Mouse (Mus musculus): ENCODE data around the gene Snrpc. TPM values are rescaled to one million over a fixed set of nuclear protein-coding genes. Genes with fewer than 3 reads are reported as not detected.

Gene Snrpc
- total and polyA plus RNA-seq, 3 experiments = 154 to 194 (median 171) TPM

DNA sequence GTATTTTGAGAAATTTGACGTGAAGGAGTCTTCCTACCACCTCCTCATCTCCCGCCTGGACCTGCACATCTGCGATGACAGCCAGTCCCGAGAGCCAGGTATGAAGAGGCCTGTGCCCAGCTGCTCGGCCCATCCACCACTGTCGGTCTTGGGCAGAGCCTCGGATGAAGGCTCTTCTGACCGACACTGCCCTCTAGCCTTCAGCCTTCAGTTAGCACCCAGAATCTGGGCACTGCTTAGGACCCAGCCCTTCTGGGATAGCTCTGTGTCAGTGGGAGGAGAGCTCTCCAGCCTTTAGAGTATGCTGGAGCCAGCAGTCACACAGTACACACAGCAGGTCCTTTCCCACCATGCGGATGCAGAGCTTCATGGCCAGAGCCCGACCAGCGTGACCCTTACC, 43.6 kb downstream of the Snrpc start:
- Histone ChIP-seq H3K36me3 (replicated peaks in 1 of 2; ENCODE audit: control insufficient read depth in 1 of 2, insufficient read depth in 1 of 2, low read length in 1 of 2) (peaks cover 39 to 92% of the 10 kb centered on the region in 2 experiments), H3K4me3 (replicated peaks in 1 of 3; ENCODE audit: low read depth in 2 of 3, low read length in 2 of 3, poor library complexity in 1 of 3) (no peak overlapping the region), H3K4me2 (ENCODE audit: insufficient read depth, low read depth, poor library complexity, severe bottlenecking) (no peak overlapping the region), H3K9ac (ENCODE audit: insufficient read depth, low read depth) (no peak overlapping the region), H3K4me1 (ENCODE audit: control insufficient read depth in 1 of 2, insufficient read depth in 2 of 2) (no peaks in the 10 kb centered on the region), H3K27me3 (replicated peaks) (no peaks in the 10 kb centered on the region), H3K9me3 (replicated peaks; ENCODE audit: low read length) (no peaks in the 10 kb centered on the region), H3K79me2 (replicated peaks; ENCODE audit: control insufficient read depth, extremely low read depth, insufficient read depth, poor library complexity, severe bottlenecking) (no peaks in the 10 kb centered on the region), H3K27ac (ENCODE audit: insufficient read depth, low read depth) (no peak overlapping the region)
- in situ Hi-C loops (cut with MboI; ENCODE audit: low pct_ligation_motif_present, low pct_unique_long_range_greater_than_20kb, low sequenced_read_pairs) = no loop called here
- dilution Hi-C loops (cut with MboI; ENCODE audit: extremely low pct_ligation_motif_present, extremely low pct_unique_long_range_greater_than_20kb, low sequenced_read_pairs) = no loop called here
- DNase-seq (ENCODE audit: extremely low read depth) = no peak
- TF ChIP-seq TBP (conservative IDR thresholded peaks at IDR 0.05; ENCODE audit: low read depth, low read length) = no peak
- peak; percentile 17; the same call in 1 of the 2 replicates for TF ChIP-seq SMC3 (IDR thresholded peaks at IDR 0.05; ENCODE audit: low read depth, low read length)
- peak; percentile 36 for TF ChIP-seq RAD21 (IDR thresholded peaks at IDR 0.05; ENCODE audit: low read depth, low read length)
- TF ChIP-seq CTCF (conservative IDR thresholded peaks at IDR 0.05 in 1 of 2, IDR thresholded peaks at IDR 0.05 in 1 of 2; ENCODE audit: low read depth in 2 of 2, low read length in 2 of 2) = peak in 1 of 2 experiments; percentile 38; a peak in 2 of 4 replicates

DNA sequence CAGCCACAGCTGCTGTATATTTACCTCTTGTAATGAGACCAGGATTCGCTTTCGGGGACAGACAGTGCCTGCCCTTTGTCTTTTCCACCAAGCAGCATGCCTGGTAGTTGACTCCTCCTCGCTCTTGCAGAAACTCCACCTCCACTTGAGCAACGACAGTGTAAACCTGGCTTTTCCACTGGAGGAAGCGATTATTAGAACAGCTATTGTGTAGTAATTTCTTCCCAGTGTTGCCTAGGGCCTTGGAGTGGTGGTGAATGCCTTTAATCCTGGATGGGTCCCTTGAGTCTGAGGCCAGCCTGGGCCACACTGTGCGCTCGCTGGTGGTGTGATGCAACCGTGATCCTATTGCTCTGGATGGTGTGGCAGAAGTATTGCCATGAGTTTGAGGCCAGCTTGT, 45.2 kb downstream of the Snrpc start:
- Histone ChIP-seq H3K9ac (ENCODE audit: insufficient read depth, low read depth) (no peak overlapping the region), H3K4me3 (replicated peaks in 1 of 3; ENCODE audit: low read depth in 2 of 3, low read length in 2 of 3, poor library complexity in 1 of 3) (no peak overlapping the region), H3K4me2 (ENCODE audit: insufficient read depth, low read depth, poor library complexity, severe bottlenecking) (no peak overlapping the region), H3K27ac (ENCODE audit: insufficient read depth, low read depth) (no peak overlapping the region), H3K9me3 (replicated peaks; ENCODE audit: low read length) (no peaks in the 10 kb centered on the region), H3K4me1 (ENCODE audit: control insufficient read depth in 1 of 2, insufficient read depth in 2 of 2) (no peaks in the 10 kb centered on the region), H3K36me3 (replicated peaks in 1 of 2; ENCODE audit: control insufficient read depth in 1 of 2, insufficient read depth in 1 of 2, low read length in 1 of 2) (peaks cover 52 to 92% of the 10 kb centered on the region in 2 experiments), H3K27me3 (replicated peaks) (no peaks in the 10 kb centered on the region), H3K79me2 (replicated peaks; ENCODE audit: control insufficient read depth, extremely low read depth, insufficient read depth, poor library complexity, severe bottlenecking) (no peaks in the 10 kb centered on the region)
- dilution Hi-C loops (cut with MboI; ENCODE audit: extremely low pct_ligation_motif_present, extremely low pct_unique_long_range_greater_than_20kb, low sequenced_read_pairs) (no loop called here), in situ Hi-C loops (cut with MboI; ENCODE audit: low pct_ligation_motif_present, low pct_unique_long_range_greater_than_20kb, low sequenced_read_pairs) (no loop called here)
- TF ChIP-seq MAFK (IDR thresholded peaks at IDR 0.05; ENCODE audit: insufficient replicate concordance, low read length) (no peak), TBP (conservative IDR thresholded peaks at IDR 0.05; ENCODE audit: low read depth, low read length) (no peak), ZMIZ1 (IDR thresholded peaks at IDR 0.05; ENCODE audit: low read depth, low read length) (no peak), CHD1 (IDR thresholded peaks at IDR 0.05; ENCODE audit: low read depth, low read length) (no peak), MAZ (IDR thresholded peaks at IDR 0.05; ENCODE audit: low read depth, low read length) (no peak), POLR2A (IDR thresholded peaks at IDR 0.05; ENCODE audit: low read depth, low read length) (no peak), MYC (IDR thresholded peaks at IDR 0.05; ENCODE audit: low read depth, low read length) (no peak), PAX5 (IDR thresholded peaks at IDR 0.05; ENCODE audit: low read length) (no peak), EP300 (IDR thresholded peaks at IDR 0.05; ENCODE audit: low read length) (no peak), RAD21 (IDR thresholded peaks at IDR 0.05; ENCODE audit: low read depth, low read length) (no peak), UBTF (IDR thresholded peaks at IDR 0.05; ENCODE audit: low read depth, low read length) (no peak), GABPA (IDR thresholded peaks at IDR 0.05; ENCODE audit: insufficient replicate concordance, low read depth, low read length) (no peak)
- DNase-seq (ENCODE audit: extremely low read depth) = no peak

DNA sequence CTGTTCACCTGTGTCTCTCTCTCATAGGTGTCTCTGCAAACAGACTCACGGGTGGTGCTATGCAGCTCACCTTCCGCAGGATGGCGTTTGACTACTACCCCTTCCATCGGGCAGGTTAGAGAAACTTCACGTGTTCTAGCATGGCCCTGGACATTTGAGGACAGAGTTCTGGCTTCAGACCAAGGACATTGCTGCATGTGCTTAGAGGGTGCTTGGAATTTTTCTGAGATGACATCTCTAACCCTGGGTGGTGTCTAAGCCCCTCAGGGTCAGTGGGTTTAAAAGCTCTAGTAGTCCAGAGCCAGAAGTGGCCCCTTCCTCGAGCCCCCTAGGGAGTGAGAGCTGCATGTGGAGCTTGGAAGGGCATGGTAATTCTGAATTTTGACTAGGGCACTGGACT, 46.0 kb downstream of the Snrpc start:
- no peaks in the 10 kb centered on the region for H3K27me3 ChIP-seq (replicated peaks)
- no peak for DNase-seq (ENCODE audit: extremely low read depth)
- dilution Hi-C loops (cut with MboI; ENCODE audit: extremely low pct_ligation_motif_present, extremely low pct_unique_long_range_greater_than_20kb, low sequenced_read_pairs) = no loop called here

More for the DNA sequence above, 46.0 kb downstream of the Snrpc start:
- no peaks in the 10 kb centered on the region for H3K9me3 ChIP-seq (replicated peaks; ENCODE audit: low read length)
- H3K4me3 ChIP-seq (replicated peaks in 1 of 3; ENCODE audit: low read depth in 2 of 3, low read length in 2 of 3, poor library complexity in 1 of 3) = no peak overlapping the region
- no peak overlapping the region for H3K9ac ChIP-seq (ENCODE audit: insufficient read depth, low read depth)
- H3K79me2 ChIP-seq (replicated peaks; ENCODE audit: control insufficient read depth, extremely low read depth, insufficient read depth, poor library complexity, severe bottlenecking) = no peaks in the 10 kb centered on the region
- in situ Hi-C loops (cut with MboI; ENCODE audit: low pct_ligation_motif_present, low pct_unique_long_range_greater_than_20kb, low sequenced_read_pairs) = no loop called here
- peaks cover 52 to 92% of the 10 kb centered on the region in 2 experiments for H3K36me3 ChIP-seq (replicated peaks in 1 of 2; ENCODE audit: control insufficient read depth in 1 of 2, insufficient read depth in 1 of 2, low read length in 1 of 2)
- H3K27ac ChIP-seq (ENCODE audit: insufficient read depth, low read depth) = no peak overlapping the region
- TF ChIP-seq IRF4 (IDR thresholded peaks at IDR 0.05; ENCODE audit: low read depth, low read length) (no peak), TCF12 (IDR thresholded peaks at IDR 0.05; ENCODE audit: low read depth, low read length) (no peak), CTCF (conservative IDR thresholded peaks at IDR 0.05 in 1 of 2, IDR thresholded peaks at IDR 0.05 in 1 of 2; ENCODE audit: low read depth in 2 of 2, low read length in 2 of 2) (no peak), PAX5 (IDR thresholded peaks at IDR 0.05; ENCODE audit: low read length) (no peak), EP300 (IDR thresholded peaks at IDR 0.05; ENCODE audit: low read length) (no peak), KAT2A (IDR thresholded peaks at IDR 0.05; ENCODE audit: insufficient replicate concordance, low read length) (no peak), ZKSCAN1 (IDR thresholded peaks at IDR 0.05; ENCODE audit: borderline replicate concordance, low read depth, low read length) (no peak)
- no peak overlapping the region for H3K4me2 ChIP-seq (ENCODE audit: insufficient read depth, low read depth, poor library complexity, severe bottlenecking)
- no peaks in the 10 kb centered on the region for H3K4me1 ChIP-seq (ENCODE audit: control insufficient read depth in 1 of 2, insufficient read depth in 2 of 2)

Data from CH12.LX (cell line).